Mouse (Mus musculus): Measurements from ENCODE around the gene Slc25a22. TPM values are rescaled to one million over a fixed set of nuclear protein-coding genes. Genes with fewer than 3 reads are reported as not detected.
A peak's percentile ranks its signal among the peaks of the same experiment; 100 is the strongest.

Gene Slc25a22
- polyA plus RNA-seq, 1 experiment from 2014 or later = 49.6 TPM

- peak overlapping the region; percentile 91 for H3K27ac ChIP-seq
- H3K36me3 ChIP-seq (replicated peaks) = peaks cover 41% of the 10 kb centered on the region
- WGBS = 31% methylated on average over 8 of the region's 8 CpGs
- H3K4me3 ChIP-seq = peak overlapping the region; percentile 77
- H3K9me3 ChIP-seq = no peaks in the 10 kb centered on the region
- no peak for DNase-seq (ENCODE audit: extremely low spot score, low spot score)
- peaks cover 35% of the 10 kb centered on the region for H3K27me3 ChIP-seq (ENCODE audit: poor library complexity, severe bottlenecking)
- peaks cover 73% of the 10 kb centered on the region for H3K4me1 ChIP-seq
Observed at GRCm38 (mm10) chr7:141468522-141469211, 31.0 kb upstream of the Slc25a22 start.

GRCm38 (mm10) chr7:141468164-141468521, 30.5 kb upstream of the Slc25a22 start:
- Histone ChIP-seq H3K36me3 (replicated peaks) (peaks cover 41% of the 10 kb centered on the region), H3K9me3 (no peaks in the 10 kb centered on the region), H3K4me3 (peak overlapping the region; percentile 77), H3K27ac (peak overlapping the region; percentile 91), H3K27me3 (ENCODE audit: poor library complexity, severe bottlenecking) (peaks cover 40% of the 10 kb centered on the region), H3K4me1 (peaks cover 73% of the 10 kb centered on the region)
- DNase-seq (ENCODE audit: extremely low spot score, low spot score) = no peak
- 24% methylated on average over 5 of the region's 5 CpGs for WGBS

- H3K9me3 ChIP-seq = no peaks in the 10 kb centered on the region
- H3K27me3 ChIP-seq (ENCODE audit: poor library complexity, severe bottlenecking) = peaks cover 48% of the 10 kb centered on the region
- DNase-seq (ENCODE audit: extremely low spot score, low spot score) = peak; percentile 81
- WGBS = under 1% methylated on average over 52 of the region's 52 CpGs
- H3K4me3 ChIP-seq = peak within 1 kb of the TSS; percentile 77
- peaks cover 76% of the 10 kb centered on the region for H3K4me1 ChIP-seq
- peak within 1 kb of the TSS; percentile 91 for H3K27ac ChIP-seq
- H3K36me3 ChIP-seq (replicated peaks) = peaks cover 36% of the 10 kb centered on the region
Observed at GRCm38 (mm10) chr7:141467230-141468030, 29.7 kb upstream of the Slc25a22 start, which contains the start of gene Cd151. Cd151 (plus strand) TSS chr7:141467392.

- WGBS = 60% methylated on average over 10 of the region's 10 CpGs
- Histone ChIP-seq H3K27me3 (ENCODE audit: poor library complexity, severe bottlenecking) (peaks cover 55% of the 10 kb centered on the region), H3K4me1 (peaks cover 83% of the 10 kb centered on the region), H3K4me3 (peak overlapping the region; percentile 77), H3K9me3 (no peaks in the 10 kb centered on the region), H3K27ac (peak overlapping the region; percentile 91), H3K36me3 (replicated peaks) (peaks cover 29% of the 10 kb centered on the region)
- DNase-seq (ENCODE audit: extremely low spot score, low spot score) = no peak
Observed at GRCm38 (mm10) chr7:141466607-141467148, 29.0 kb upstream of the Slc25a22 start.

GRCm38 (mm10) chr7:141466045-141466394, 28.3 kb upstream of the Slc25a22 start:
- peaks cover 23% of the 10 kb centered on the region for H3K36me3 ChIP-seq (replicated peaks)
- no peak overlapping the region for H3K27ac ChIP-seq
- H3K9me3 ChIP-seq = no peaks in the 10 kb centered on the region
- peak overlapping the region; percentile 37 for H3K4me3 ChIP-seq
- peaks cover 62% of the 10 kb centered on the region for H3K27me3 ChIP-seq (ENCODE audit: poor library complexity, severe bottlenecking)
- peaks cover 90% of the 10 kb centered on the region for H3K4me1 ChIP-seq
- WGBS = 72% methylated on average over 7 of the region's 7 CpGs
- no peak for DNase-seq (ENCODE audit: extremely low spot score, low spot score)

GRCm38 (mm10) chr7:141465388-141466044, 27.8 kb upstream of the Slc25a22 start:
- 32% methylated on average over 10 of the region's 10 CpGs for WGBS
- Histone ChIP-seq H3K27ac (no peak overlapping the region), H3K4me1 (peaks cover 94% of the 10 kb centered on the region), H3K27me3 (ENCODE audit: poor library complexity, severe bottlenecking) (peaks cover 67% of the 10 kb centered on the region), H3K4me3 (peak overlapping the region; percentile 37), H3K36me3 (replicated peaks) (peaks cover 18% of the 10 kb centered on the region), H3K9me3 (no peaks in the 10 kb centered on the region)
- DNase-seq (ENCODE audit: extremely low spot score, low spot score) = no peak

- peak overlapping the region; percentile 8; the same call in 1 of the 2 replicates for H3K27ac ChIP-seq
- WGBS = 2% methylated on average over 38 of the region's 38 CpGs
- DNase-seq (ENCODE audit: extremely low spot score, low spot score) = no peak
- H3K4me3 ChIP-seq = peak overlapping the region; percentile 37
- H3K27me3 ChIP-seq (ENCODE audit: poor library complexity, severe bottlenecking) = peaks cover 75% of the 10 kb centered on the region
- H3K9me3 ChIP-seq = no peaks in the 10 kb centered on the region
- H3K4me1 ChIP-seq = peaks cover 86% of the 10 kb centered on the region
- peaks cover 11% of the 10 kb centered on the region for H3K36me3 ChIP-seq (replicated peaks)
Observed at GRCm38 (mm10) chr7:141464603-141465201, 27.0 kb upstream of the Slc25a22 start.

GRCm38 (mm10) chr7:141463824-141464602, 26.3 kb upstream of the Slc25a22 start:
- H3K9me3 ChIP-seq = no peaks in the 10 kb centered on the region
- H3K4me1 ChIP-seq = peaks cover 82% of the 10 kb centered on the region
- peaks cover 11% of the 10 kb centered on the region for H3K36me3 ChIP-seq (replicated peaks)
- WGBS = 18% methylated on average over 12 of the region's 12 CpGs
- H3K27me3 ChIP-seq (ENCODE audit: poor library complexity, severe bottlenecking) = peaks cover 82% of the 10 kb centered on the region
- H3K4me3 ChIP-seq = peak overlapping the region; percentile 37; the same call in 1 of the 2 replicates
- H3K27ac ChIP-seq = no peak overlapping the region
- DNase-seq (ENCODE audit: extremely low spot score, low spot score) = no peak

GRCm38 (mm10) chr7:141462333-141462821, 24.7 kb upstream of the Slc25a22 start:
- Histone ChIP-seq H3K27me3 (ENCODE audit: poor library complexity, severe bottlenecking) (peaks cover 90% of the 10 kb centered on the region), H3K9me3 (no peaks in the 10 kb centered on the region), H3K36me3 (replicated peaks) (peaks cover 12% of the 10 kb centered on the region), H3K4me1 (peaks cover 66% of the 10 kb centered on the region), H3K4me3 (peak overlapping the region; percentile 55), H3K27ac (peak overlapping the region; percentile 68; the same call in 1 of the 2 replicates)
- WGBS = 15% methylated on average over 5 of the region's 5 CpGs
- no peak for DNase-seq (ENCODE audit: extremely low spot score, low spot score)

- H3K27ac ChIP-seq = peak overlapping the region; percentile 68; the same call in 1 of the 2 replicates
- peaks cover 62% of the 10 kb centered on the region for H3K4me1 ChIP-seq
- H3K36me3 ChIP-seq (replicated peaks) = peaks cover 12% of the 10 kb centered on the region
- peak overlapping the region; percentile 55 for H3K4me3 ChIP-seq
- peaks cover 92% of the 10 kb centered on the region for H3K27me3 ChIP-seq (ENCODE audit: poor library complexity, severe bottlenecking)
- no peak for DNase-seq (ENCODE audit: extremely low spot score, low spot score)
- no peaks in the 10 kb centered on the region for H3K9me3 ChIP-seq
- WGBS = 2% methylated on average over 59 of the region's 59 CpGs
Observed at GRCm38 (mm10) chr7:141461521-141462332, 24.0 kb upstream of the Slc25a22 start.
